ENCODE assay signal across 9 mouse cellular contexts in genomic region chr8:83876080-83876837, GRCm38 (mm10). TPM values are rescaled to one million over a fixed set of nuclear protein-coding genes. Genes with fewer than 3 reads are reported as not detected.
DNase-seq lines count a peak whose midpoint lies in the region; ATAC-seq lines count a peak whose summit lies in the region.
"Had no signal": no experiment of that assay in that cellular context is flagged by ENCODE, and none has a peak within 500 bp of the region (broad histone marks: within the 10 kb centered on the region; RNA-seq: fewer than 3 reads in every experiment).

No protein-coding gene starts in this region.

- peak overlapping the region; percentile 60 for H3K4me3 ChIP-seq in liver, embryonic 11.5 days (ENCODE audit: low read depth, low read length)
- peak overlapping the region; percentile 79 for H3K4me3 ChIP-seq in heart, embryonic 16.5 days (ENCODE audit: low read length)

- intact Hi-C loops in left cerebral cortex, postnatal 36 days (cut with DNase I) = no loop called here

- peaks cover 4% of the 10 kb centered on the region for H3K4me1 ChIP-seq in liver, embryonic 11.5 days (replicated peaks; ENCODE audit: control insufficient read depth, insufficient read depth, low read length)
- peaks cover 7% of the 10 kb centered on the region; the same call in 1 of the 2 replicates for H3K4me1 ChIP-seq in heart, embryonic 16.5 days (ENCODE audit: control insufficient read depth, insufficient read depth, low read length)

- H3K27ac ChIP-seq in liver, embryonic 11.5 days (ENCODE audit: low read depth, low read length) = no peak overlapping the region
- H3K27ac ChIP-seq in heart, embryonic 16.5 days (ENCODE audit: low read length) = no peak overlapping the region
- H3K27ac ChIP-seq: macrophage had no signal

- peaks cover 50% of the 10 kb centered on the region for H3K27me3 ChIP-seq in liver, embryonic 11.5 days (replicated peaks; ENCODE audit: control insufficient read depth, insufficient read depth, low read length)
- H3K27me3 ChIP-seq in heart, embryonic 16.5 days (ENCODE audit: control insufficient read depth, insufficient read depth, low read length) = peaks cover 12% of the 10 kb centered on the region

- no peaks in the 10 kb centered on the region for H3K9me3 ChIP-seq in liver, embryonic 11.5 days (ENCODE audit: control insufficient read depth, low read length)
- 0 out of 2 replicates have a peak, but pooled peaks cover 4% of the 10 kb centered on the region for H3K9me3 ChIP-seq in heart, embryonic 16.5 days (replicated peaks; ENCODE audit: control insufficient read depth, low read length)

- peak overlapping the region; percentile 87 for H3K4me2 ChIP-seq in liver, embryonic 11.5 days
- peak overlapping the region; percentile 95 for H3K4me2 ChIP-seq in heart, embryonic 16.5 days (ENCODE audit: low read depth, low read length)

- WGBS in liver, embryonic 11.5 days = 2% methylated on average over 41 of the region's 41 CpGs
- under 1% methylated on average over 41 of the region's 41 CpGs for WGBS in heart, embryonic 16.5 days

- ATAC-seq in liver, embryonic 11.5 days (replicated peaks; ENCODE audit: low FRiP score) = no peak
- ATAC-seq in heart, embryonic 16.5 days (replicated peaks; ENCODE audit: extremely low read depth, insufficient read depth, low FRiP score) = no peak
- no peak for ATAC-seq in inflammation-experienced regulatory T-cells, adult 6 months

- H3K36me3 ChIP-seq in liver, embryonic 11.5 days (ENCODE audit: control insufficient read depth, insufficient read depth, low read length) = no peaks in the 10 kb centered on the region
- H3K36me3 ChIP-seq in heart, embryonic 16.5 days (ENCODE audit: control insufficient read depth, insufficient read depth) = no peaks in the 10 kb centered on the region

- no peak for DNase-seq in liver, embryonic 11.5 days (ENCODE audit: low spot score)
- DNase-seq in liver = no peak
- peak; percentile 50 to 75 for DNase-seq in cerebellum, postnatal 14 days
- peak; percentile 41 for DNase-seq in lung, postnatal 10 days
- no peak for DNase-seq in layer of hippocampus, postnatal 25 days (ENCODE audit: extremely low spot score in 1 of 2, low spot score in 1 of 2)
- DNase-seq in left cerebral cortex, postnatal 36 days (ENCODE audit: low spot score in 2 of 2) = no peak

- H3K9ac ChIP-seq in liver, embryonic 11.5 days (ENCODE audit: low read depth, low read length) = no peak overlapping the region
- H3K9ac ChIP-seq in heart, embryonic 16.5 days (ENCODE audit: low read length) = peak overlapping the region; percentile 84

RNA-seq across cellular contexts. Expression of gene Adgrl1, which starts 23.6 kb away (rescaled TPM):
- 7.4 and 10.3 TPM in 2 replicates for polyA plus RNA-seq in liver, embryonic 11.5 days (2014; fragmentation: Nextera tagmentation; extraction: Ambion mirVana)
- 8.3 and 8.7 TPM in 2 replicates for polyA plus RNA-seq in heart, embryonic 16.5 days (2015; fragmentation: Nextera tagmentation; extraction: Ambion mirVana)
- total RNA-seq in layer of hippocampus, postnatal 25 days (2021) = 100 to 1,000 TPM; 315 to 348 TPM
- total RNA-seq in left cerebral cortex, postnatal 36 days (2021) = 100 to 1,000 TPM; 422 to 433 TPM
- polyA plus RNA-seq in inflammation-experienced regulatory T-cells, adult 6 months (2017; shearing (Covaris generic)) = 10 to 100 TPM in 2 of 3 experiments, 1 to 10 TPM in 1; 5.1 to 13.8 (median 11.3) TPM

Comparison
In these comparisons a context has a peak if more than half of its experiments do, and no peak if none do; other contexts are left out.
1. DNase-seq: peak in cerebellum, postnatal 14 days (2 of 2) and lung, postnatal 10 days (single experiment); none in liver, embryonic 11.5 days (single experiment), liver (single experiment), layer of hippocampus, postnatal 25 days (0 of 2) and left cerebral cortex, postnatal 36 days (0 of 2).